Mouse (Mus musculus): ENCODE measurements around the gene Serpina12. TPM values are rescaled to one million over a fixed set of nuclear protein-coding genes. Genes with fewer than 3 reads are reported as not detected.

The Serpina12 gene
- polyA plus RNA-seq, 1 experiment from 2014 or later: not detected

- WGBS: 56% methylated on average over 2 of the region's 2 CpGs
- Histone ChIP-seq H3K9me3 (ENCODE audit: control insufficient read depth, low read length) (no peaks in the 10 kb centered on the region), H3K36me3 (ENCODE audit: control insufficient read depth, insufficient read depth, low read length) (no peaks in the 10 kb centered on the region), H3K27ac (ENCODE audit: low read depth, low read length) (no peak overlapping the region), H3K27me3 (ENCODE audit: control insufficient read depth, insufficient read depth, low read length) (no peaks in the 10 kb centered on the region), H3K9ac (ENCODE audit: low read length) (no peak overlapping the region), H3K4me2 (no peak overlapping the region), H3K4me3 (ENCODE audit: low read depth, low read length) (no peak overlapping the region), H3K4me1 (ENCODE audit: control insufficient read depth, insufficient read depth, low read length) (no peaks in the 10 kb centered on the region)
- no peak for ATAC-seq (ENCODE audit: low FRiP score)
- no peak for DNase-seq (ENCODE audit: low spot score, missing footprints)
These were observed 17.6 kb upstream of the Serpina12 start for GRCm38 (mm10) chr12:104061862-104062261.

GRCm38 (mm10) chr12:104060126-104060525 is 15.9 kb upstream of the Serpina12 start:
- no peak overlapping the region for H3K27ac ChIP-seq (ENCODE audit: low read depth, low read length)
- no peaks in the 10 kb centered on the region for H3K4me1 ChIP-seq (ENCODE audit: control insufficient read depth, insufficient read depth, low read length)
- no peaks in the 10 kb centered on the region for H3K36me3 ChIP-seq (ENCODE audit: control insufficient read depth, insufficient read depth, low read length)
- no peak overlapping the region for H3K4me2 ChIP-seq
- ATAC-seq (ENCODE audit: low FRiP score) (no peak), DNase-seq (ENCODE audit: low spot score, missing footprints) (no peak)
- 87% methylated on average over 6 of the region's 6 CpGs for WGBS
- H3K9ac ChIP-seq (ENCODE audit: low read length): no peak overlapping the region
- no peaks in the 10 kb centered on the region for H3K27me3 ChIP-seq (ENCODE audit: control insufficient read depth, insufficient read depth, low read length)
- no peaks in the 10 kb centered on the region for H3K9me3 ChIP-seq (ENCODE audit: control insufficient read depth, low read length)
- H3K4me3 ChIP-seq (ENCODE audit: low read depth, low read length): no peak overlapping the region

- Histone ChIP-seq H3K4me1 (ENCODE audit: control insufficient read depth, insufficient read depth, low read length) (no peaks in the 10 kb centered on the region), H3K36me3 (ENCODE audit: control insufficient read depth, insufficient read depth, low read length) (no peaks in the 10 kb centered on the region), H3K9me3 (ENCODE audit: control insufficient read depth, low read length) (no peaks in the 10 kb centered on the region), H3K27me3 (ENCODE audit: control insufficient read depth, insufficient read depth, low read length) (no peaks in the 10 kb centered on the region), H3K9ac (ENCODE audit: low read length) (no peak overlapping the region), H3K27ac (ENCODE audit: low read depth, low read length) (no peak overlapping the region), H3K4me3 (ENCODE audit: low read depth, low read length) (no peak overlapping the region), H3K4me2 (no peak overlapping the region)
- ATAC-seq (ENCODE audit: low FRiP score) (no peak), DNase-seq (ENCODE audit: low spot score, missing footprints) (no peak)
- 86% methylated on average over 7 of the region's 7 CpGs for WGBS
These were observed 13.3 kb upstream of the Serpina12 start for GRCm38 (mm10) chr12:104057531-104057930.

GRCm38 (mm10) chr12:104057050-104057449 is 12.8 kb upstream of the Serpina12 start:
- no peak for DNase-seq (ENCODE audit: low spot score, missing footprints)
- Histone ChIP-seq H3K36me3 (ENCODE audit: control insufficient read depth, insufficient read depth, low read length) (no peaks in the 10 kb centered on the region), H3K4me2 (no peak overlapping the region), H3K9me3 (ENCODE audit: control insufficient read depth, low read length) (no peaks in the 10 kb centered on the region), H3K9ac (ENCODE audit: low read length) (no peak overlapping the region), H3K4me1 (ENCODE audit: control insufficient read depth, insufficient read depth, low read length) (no peaks in the 10 kb centered on the region), H3K27ac (ENCODE audit: low read depth, low read length) (no peak overlapping the region), H3K27me3 (ENCODE audit: control insufficient read depth, insufficient read depth, low read length) (no peaks in the 10 kb centered on the region), H3K4me3 (ENCODE audit: low read depth, low read length) (no peak overlapping the region)
- ATAC-seq (ENCODE audit: low FRiP score): no peak
- 72% methylated on average over 4 of the region's 4 CpGs for WGBS

- Histone ChIP-seq H3K4me3 (ENCODE audit: low read depth, low read length) (no peak overlapping the region), H3K9me3 (ENCODE audit: control insufficient read depth, low read length) (no peaks in the 10 kb centered on the region), H3K4me2 (no peak overlapping the region), H3K36me3 (ENCODE audit: control insufficient read depth, insufficient read depth, low read length) (no peaks in the 10 kb centered on the region), H3K4me1 (ENCODE audit: control insufficient read depth, insufficient read depth, low read length) (no peaks in the 10 kb centered on the region), H3K27me3 (ENCODE audit: control insufficient read depth, insufficient read depth, low read length) (no peaks in the 10 kb centered on the region), H3K9ac (ENCODE audit: low read length) (no peak overlapping the region), H3K27ac (ENCODE audit: low read depth, low read length) (no peak overlapping the region)
- DNase-seq (ENCODE audit: low spot score, missing footprints) (no peak), ATAC-seq (ENCODE audit: low FRiP score) (no peak)
- 83% methylated on average over 8 of the region's 8 CpGs for WGBS
These were observed 11.5 kb upstream of the Serpina12 start for GRCm38 (mm10) chr12:104055755-104056154.

GRCm38 (mm10) chr12:104053995-104054394 is 9.8 kb upstream of the Serpina12 start:
- 41% methylated on average over 1 of the region's 1 CpGs for WGBS
- Histone ChIP-seq H3K9me3 (ENCODE audit: control insufficient read depth, low read length) (no peaks in the 10 kb centered on the region), H3K27me3 (ENCODE audit: control insufficient read depth, insufficient read depth, low read length) (no peaks in the 10 kb centered on the region), H3K4me2 (no peak overlapping the region), H3K9ac (ENCODE audit: low read length) (no peak overlapping the region), H3K36me3 (ENCODE audit: control insufficient read depth, insufficient read depth, low read length) (no peaks in the 10 kb centered on the region), H3K4me1 (ENCODE audit: control insufficient read depth, insufficient read depth, low read length) (no peaks in the 10 kb centered on the region), H3K27ac (ENCODE audit: low read depth, low read length) (no peak overlapping the region), H3K4me3 (ENCODE audit: low read depth, low read length) (no peak overlapping the region)
- no peak for DNase-seq (ENCODE audit: low spot score, missing footprints)
- no peak for ATAC-seq (ENCODE audit: low FRiP score)

- no peak overlapping the region for H3K27ac ChIP-seq (ENCODE audit: low read depth, low read length)
- H3K9ac ChIP-seq (ENCODE audit: low read length): no peak overlapping the region
- WGBS: 91% methylated on average over 8 of the region's 8 CpGs
- ATAC-seq (ENCODE audit: low FRiP score) (no peak), DNase-seq (ENCODE audit: low spot score, missing footprints) (no peak)
- H3K36me3 ChIP-seq (ENCODE audit: control insufficient read depth, insufficient read depth, low read length): no peaks in the 10 kb centered on the region
- H3K9me3 ChIP-seq (ENCODE audit: control insufficient read depth, low read length): no peaks in the 10 kb centered on the region
- no peak overlapping the region for H3K4me3 ChIP-seq (ENCODE audit: low read depth, low read length)
- no peaks in the 10 kb centered on the region for H3K27me3 ChIP-seq (ENCODE audit: control insufficient read depth, insufficient read depth, low read length)
- no peaks in the 10 kb centered on the region for H3K4me1 ChIP-seq (ENCODE audit: control insufficient read depth, insufficient read depth, low read length)
- H3K4me2 ChIP-seq: no peak overlapping the region
These were observed 1.5 kb upstream of the Serpina12 start for GRCm38 (mm10) chr12:104045713-104046112.

- Histone ChIP-seq H3K27me3 (ENCODE audit: control insufficient read depth, insufficient read depth, low read length) (no peaks in the 10 kb centered on the region), H3K4me3 (ENCODE audit: low read depth, low read length) (no peak overlapping the region), H3K27ac (ENCODE audit: low read depth, low read length) (no peak overlapping the region), H3K9me3 (ENCODE audit: control insufficient read depth, low read length) (no peaks in the 10 kb centered on the region), H3K36me3 (ENCODE audit: control insufficient read depth, insufficient read depth, low read length) (no peaks in the 10 kb centered on the region), H3K4me1 (ENCODE audit: control insufficient read depth, insufficient read depth, low read length) (no peaks in the 10 kb centered on the region), H3K9ac (ENCODE audit: low read length) (no peak overlapping the region), H3K4me2 (no peak overlapping the region)
- WGBS: 96% methylated on average over 2 of the region's 2 CpGs
- ATAC-seq (ENCODE audit: low FRiP score) (no peak), DNase-seq (ENCODE audit: low spot score, missing footprints) (no peak)
These were observed 1.5 kb downstream of the Serpina12 start for GRCm38 (mm10) chr12:104042753-104043152.

- Histone ChIP-seq H3K4me1 (ENCODE audit: control insufficient read depth, insufficient read depth, low read length) (no peaks in the 10 kb centered on the region), H3K4me3 (ENCODE audit: low read depth, low read length) (no peak overlapping the region), H3K9ac (ENCODE audit: low read length) (no peak overlapping the region), H3K36me3 (ENCODE audit: control insufficient read depth, insufficient read depth, low read length) (no peaks in the 10 kb centered on the region), H3K27ac (ENCODE audit: low read depth, low read length) (no peak overlapping the region), H3K4me2 (no peak overlapping the region), H3K27me3 (ENCODE audit: control insufficient read depth, insufficient read depth, low read length) (no peaks in the 10 kb centered on the region), H3K9me3 (ENCODE audit: control insufficient read depth, low read length) (no peaks in the 10 kb centered on the region)
- ATAC-seq (ENCODE audit: low FRiP score) (no peak), DNase-seq (ENCODE audit: low spot score, missing footprints) (no peak)
- 52% methylated on average over 6 of the region's 6 CpGs for WGBS
These were observed 2.8 kb downstream of the Serpina12 start for GRCm38 (mm10) chr12:104041401-104041800.

- Histone ChIP-seq H3K4me3 (ENCODE audit: low read depth, low read length) (no peak overlapping the region), H3K9me3 (ENCODE audit: control insufficient read depth, low read length) (no peaks in the 10 kb centered on the region), H3K27me3 (ENCODE audit: control insufficient read depth, insufficient read depth, low read length) (no peaks in the 10 kb centered on the region), H3K36me3 (ENCODE audit: control insufficient read depth, insufficient read depth, low read length) (no peaks in the 10 kb centered on the region), H3K4me1 (ENCODE audit: control insufficient read depth, insufficient read depth, low read length) (no peaks in the 10 kb centered on the region), H3K4me2 (no peak overlapping the region), H3K27ac (ENCODE audit: low read depth, low read length) (no peak overlapping the region), H3K9ac (ENCODE audit: low read length) (no peak overlapping the region)
- no peak for ATAC-seq (ENCODE audit: low FRiP score)
- WGBS: 93% methylated on average over 7 of the region's 7 CpGs
- DNase-seq (ENCODE audit: low spot score, missing footprints): no peak
These were observed 6.1 kb downstream of the Serpina12 start for GRCm38 (mm10) chr12:104038181-104038580.
